Mouse (Mus musculus): ENCODE results near the gene Olfr95. TPM values are rescaled to one million over a fixed set of nuclear protein-coding genes. Genes with fewer than 3 reads are reported as not detected.
"Not testable (repeated sequence)": the region's sequence is repeated elsewhere in the genome, so short reads cannot be mapped to it uniquely, and the experiment has no call there.

Gene Olfr95
- polyA plus RNA-seq (2014; fragmentation: Nextera tagmentation; extraction: Ambion mirVana) = not detected in 2 replicates

- H3K9me3 ChIP-seq (ENCODE audit: control insufficient read depth, low read length) = peaks cover 6% of the 10 kb centered on the region; the same call in 1 of the 2 replicates
- H3K4me1 ChIP-seq (ENCODE audit: control insufficient read depth, insufficient read depth, low read length) = no peaks in the 10 kb centered on the region
- WGBS = 64% methylated on average over 3 of the region's 3 CpGs
- no peak within 1 kb of the TSS for H3K27ac ChIP-seq (replicated peaks; ENCODE audit: low read depth, low read length)
- no peak within 1 kb of the TSS for H3K9ac ChIP-seq (ENCODE audit: low read depth, low read length)
- DNase-seq (ENCODE audit: low spot score) (no peak), ATAC-seq (ENCODE audit: low read depth) (no peak)
- H3K36me3 ChIP-seq (ENCODE audit: control insufficient read depth, insufficient read depth, low read length) = no peaks in the 10 kb centered on the region
- H3K27me3 ChIP-seq (replicated peaks; ENCODE audit: control insufficient read depth, insufficient read depth, low read length) = peaks cover 24% of the 10 kb centered on the region
- no peak within 1 kb of the TSS for H3K4me2 ChIP-seq (ENCODE audit: low read depth, low read length)
- H3K4me3 ChIP-seq (ENCODE audit: low read depth, low read length) = no peak within 1 kb of the TSS
Observed at GRCm38 (mm10) chr17:37213018-37213417, at the start of gene Olfr95. Olfr95 (minus strand) TSS chr17:37213118.

GRCm38 (mm10) chr17:37250544-37250943, 37.6 kb upstream of the Olfr95 start:
- no peak for ATAC-seq (ENCODE audit: low read depth)
- Histone ChIP-seq H3K9me3 (ENCODE audit: control insufficient read depth, low read length) (no peaks in the 10 kb centered on the region), H3K36me3 (ENCODE audit: control insufficient read depth, insufficient read depth, low read length) (no peaks in the 10 kb centered on the region), H3K27me3 (replicated peaks; ENCODE audit: control insufficient read depth, insufficient read depth, low read length) (no peaks in the 10 kb centered on the region), H3K4me3 (ENCODE audit: low read depth, low read length) (no peak overlapping the region), H3K4me2 (ENCODE audit: low read depth, low read length) (no peak overlapping the region), H3K4me1 (ENCODE audit: control insufficient read depth, insufficient read depth, low read length) (no peaks in the 10 kb centered on the region), H3K27ac (replicated peaks; ENCODE audit: low read depth, low read length) (no peak overlapping the region), H3K9ac (ENCODE audit: low read depth, low read length) (no peak overlapping the region)
- WGBS = 20% methylated on average over 1 of the region's 1 CpGs
- no peak for DNase-seq (ENCODE audit: low spot score)

GRCm38 (mm10) chr17:37249460-37249859, 36.5 kb upstream of the Olfr95 start:
- Histone ChIP-seq H3K4me3 (ENCODE audit: low read depth, low read length) (no peak overlapping the region), H3K27me3 (replicated peaks; ENCODE audit: control insufficient read depth, insufficient read depth, low read length) (no peaks in the 10 kb centered on the region), H3K36me3 (ENCODE audit: control insufficient read depth, insufficient read depth, low read length) (no peaks in the 10 kb centered on the region), H3K27ac (replicated peaks; ENCODE audit: low read depth, low read length) (no peak overlapping the region), H3K4me2 (ENCODE audit: low read depth, low read length) (no peak overlapping the region), H3K9me3 (ENCODE audit: control insufficient read depth, low read length) (no peaks in the 10 kb centered on the region), H3K9ac (ENCODE audit: low read depth, low read length) (no peak overlapping the region), H3K4me1 (ENCODE audit: control insufficient read depth, insufficient read depth, low read length) (no peaks in the 10 kb centered on the region)
- ATAC-seq (ENCODE audit: low read depth) = no peak
- DNase-seq (ENCODE audit: low spot score) = no peak

- no peaks in the 10 kb centered on the region for H3K9me3 ChIP-seq (ENCODE audit: control insufficient read depth, low read length)
- ATAC-seq (ENCODE audit: low read depth) (0 out of 2 replicates have a peak, but pooled peaks have one; percentile 41), DNase-seq (ENCODE audit: low spot score) (peak; percentile 4)
- WGBS = 32% methylated on average over 5 of the region's 5 CpGs
- H3K9ac ChIP-seq (ENCODE audit: low read depth, low read length) = no peak overlapping the region
- H3K27me3 ChIP-seq (replicated peaks; ENCODE audit: control insufficient read depth, insufficient read depth, low read length) = no peaks in the 10 kb centered on the region
- H3K4me1 ChIP-seq (ENCODE audit: control insufficient read depth, insufficient read depth, low read length) = no peaks in the 10 kb centered on the region
- no peak overlapping the region for H3K27ac ChIP-seq (replicated peaks; ENCODE audit: low read depth, low read length)
- H3K4me2 ChIP-seq (ENCODE audit: low read depth, low read length) = no peak overlapping the region
- no peaks in the 10 kb centered on the region for H3K36me3 ChIP-seq (ENCODE audit: control insufficient read depth, insufficient read depth, low read length)
- H3K4me3 ChIP-seq (ENCODE audit: low read depth, low read length) = no peak overlapping the region
Observed at GRCm38 (mm10) chr17:37246715-37247114, 33.8 kb upstream of the Olfr95 start.

- ATAC-seq (ENCODE audit: low read depth) = no peak
- Histone ChIP-seq H3K4me3 (ENCODE audit: low read depth, low read length) (no peak overlapping the region), H3K36me3 (ENCODE audit: control insufficient read depth, insufficient read depth, low read length) (no peaks in the 10 kb centered on the region), H3K27ac (replicated peaks; ENCODE audit: low read depth, low read length) (no peak overlapping the region), H3K4me1 (ENCODE audit: control insufficient read depth, insufficient read depth, low read length) (no peaks in the 10 kb centered on the region), H3K4me2 (ENCODE audit: low read depth, low read length) (no peak overlapping the region), H3K9me3 (ENCODE audit: control insufficient read depth, low read length) (no peaks in the 10 kb centered on the region), H3K9ac (ENCODE audit: low read depth, low read length) (no peak overlapping the region), H3K27me3 (replicated peaks; ENCODE audit: control insufficient read depth, insufficient read depth, low read length) (no peaks in the 10 kb centered on the region)
- no peak for DNase-seq (ENCODE audit: low spot score)
- 56% methylated on average over 3 of the region's 3 CpGs for WGBS
Observed at GRCm38 (mm10) chr17:37242198-37242597, 29.3 kb upstream of the Olfr95 start.

- not testable (repeated sequence) for H3K4me3 ChIP-seq (ENCODE audit: low read depth, low read length)
Observed at GRCm38 (mm10) chr17:37237230-37237629, 24.3 kb upstream of the Olfr95 start, which contains the start of gene Olfr97. Olfr97 (minus strand) TSS chr17:37237330.

GRCm38 (mm10) chr17:37221879-37222278, 9.0 kb upstream of the Olfr95 start:
- DNase-seq (ENCODE audit: low spot score) (no peak), ATAC-seq (ENCODE audit: low read depth) (no peak)
- H3K9ac ChIP-seq (ENCODE audit: low read depth, low read length) = no peak overlapping the region
- no peak overlapping the region for H3K4me2 ChIP-seq (ENCODE audit: low read depth, low read length)
- no peak overlapping the region for H3K4me3 ChIP-seq (ENCODE audit: low read depth, low read length)
- no peaks in the 10 kb centered on the region for H3K4me1 ChIP-seq (ENCODE audit: control insufficient read depth, insufficient read depth, low read length)
- H3K36me3 ChIP-seq (ENCODE audit: control insufficient read depth, insufficient read depth, low read length) = no peaks in the 10 kb centered on the region
- peaks cover 6% of the 10 kb centered on the region; the same call in 1 of the 2 replicates for H3K9me3 ChIP-seq (ENCODE audit: control insufficient read depth, low read length)
- WGBS = 26% methylated on average over 1 of the region's 1 CpGs
- no peak overlapping the region for H3K27ac ChIP-seq (replicated peaks; ENCODE audit: low read depth, low read length)
- no peaks in the 10 kb centered on the region for H3K27me3 ChIP-seq (replicated peaks; ENCODE audit: control insufficient read depth, insufficient read depth, low read length)

More at GRCm38 (mm10) chr17:37237230-37237629, 24.3 kb upstream of the Olfr95 start, which contains the start of gene Olfr97:
- not testable (repeated sequence) for H3K4me1 ChIP-seq (ENCODE audit: control insufficient read depth, insufficient read depth, low read length); ATAC-seq (ENCODE audit: low read depth); DNase-seq (ENCODE audit: low spot score); H3K9ac ChIP-seq (ENCODE audit: low read depth, low read length); H3K9me3 ChIP-seq (ENCODE audit: control insufficient read depth, low read length); H3K27ac ChIP-seq (replicated peaks; ENCODE audit: low read depth, low read length); H3K27me3 ChIP-seq (replicated peaks; ENCODE audit: control insufficient read depth, insufficient read depth, low read length); H3K36me3 ChIP-seq (ENCODE audit: control insufficient read depth, insufficient read depth, low read length); H3K4me2 ChIP-seq (ENCODE audit: low read depth, low read length)
- 90% methylated on average over 2 of the region's 2 CpGs for WGBS

GRCm38 (mm10) chr17:37219846-37220245, 6.9 kb upstream of the Olfr95 start, which contains the start of gene Olfr96:
Olfr96 (plus strand) TSS chr17:37220146.
- no peak within 1 kb of the TSS for H3K9ac ChIP-seq (ENCODE audit: low read depth, low read length)
- no peaks in the 10 kb centered on the region for H3K27me3 ChIP-seq (replicated peaks; ENCODE audit: control insufficient read depth, insufficient read depth, low read length)
- H3K36me3 ChIP-seq (ENCODE audit: control insufficient read depth, insufficient read depth, low read length) = no peaks in the 10 kb centered on the region
- H3K27ac ChIP-seq (replicated peaks; ENCODE audit: low read depth, low read length) = no peak within 1 kb of the TSS
- DNase-seq (ENCODE audit: low spot score) (no peak), ATAC-seq (ENCODE audit: low read depth) (no peak)
- WGBS = 65% methylated on average over 4 of the region's 4 CpGs
- H3K4me3 ChIP-seq (ENCODE audit: low read depth, low read length) = no peak within 1 kb of the TSS
- no peaks in the 10 kb centered on the region for H3K4me1 ChIP-seq (ENCODE audit: control insufficient read depth, insufficient read depth, low read length)
- H3K9me3 ChIP-seq (ENCODE audit: control insufficient read depth, low read length) = peaks cover 6% of the 10 kb centered on the region; the same call in 1 of the 2 replicates
- no peak within 1 kb of the TSS for H3K4me2 ChIP-seq (ENCODE audit: low read depth, low read length)

- DNase-seq (ENCODE audit: low spot score) (no peak), ATAC-seq (ENCODE audit: low read depth) (no peak)
- Histone ChIP-seq H3K9ac (ENCODE audit: low read depth, low read length) (no peak overlapping the region), H3K9me3 (ENCODE audit: control insufficient read depth, low read length) (peaks cover 6% of the 10 kb centered on the region; the same call in 1 of the 2 replicates), H3K27me3 (replicated peaks; ENCODE audit: control insufficient read depth, insufficient read depth, low read length) (no peaks in the 10 kb centered on the region), H3K4me1 (ENCODE audit: control insufficient read depth, insufficient read depth, low read length) (no peaks in the 10 kb centered on the region), H3K27ac (replicated peaks; ENCODE audit: low read depth, low read length) (no peak overlapping the region), H3K4me2 (ENCODE audit: low read depth, low read length) (no peak overlapping the region), H3K36me3 (ENCODE audit: control insufficient read depth, insufficient read depth, low read length) (no peaks in the 10 kb centered on the region), H3K4me3 (ENCODE audit: low read depth, low read length) (no peak overlapping the region)
- 85% methylated on average over 3 of the region's 3 CpGs for WGBS
Observed at GRCm38 (mm10) chr17:37218486-37218885, 5.6 kb upstream of the Olfr95 start.
